Mouse (Mus musculus): ENCODE data around the gene Samd3.

GRCm38 (mm10) chr10:26259908-26260307 is 30.4 kb downstream of the Samd3 start:
- no peak for TF ChIP-seq POLR2A (IDR thresholded peaks at IDR 0.05; ENCODE audit: borderline replicate concordance, insufficient read depth, low read length)
- no peak for TF ChIP-seq CTCF (IDR thresholded peaks at IDR 0.05; ENCODE audit: borderline replicate concordance, insufficient read depth, low read depth, low read length)
